Comparison of ENCODE assay signal across 23 mouse cellular contexts in the genomic region with DNA sequence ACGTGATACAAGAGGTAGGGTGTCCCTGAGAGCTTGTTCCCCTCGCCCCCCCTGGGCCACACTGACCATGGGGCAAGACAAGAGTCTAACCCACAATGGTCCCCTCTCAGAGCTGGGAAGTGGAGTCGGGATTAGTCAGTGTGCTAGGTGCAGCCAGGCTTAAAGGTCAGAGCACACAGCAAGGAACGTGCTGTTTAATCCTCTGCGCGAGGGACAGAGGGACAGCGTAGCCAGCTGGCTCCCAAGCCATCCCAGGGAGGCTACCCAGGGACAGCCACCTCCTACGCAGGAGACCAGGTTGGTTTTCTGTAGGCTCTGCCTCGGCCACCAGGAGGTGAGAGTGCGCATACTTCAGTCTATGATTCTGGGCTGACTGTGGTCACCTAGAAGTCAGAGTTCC. TPM values are rescaled to one million over a fixed set of nuclear protein-coding genes. Genes with fewer than 3 reads are reported as not detected.
"Had no signal": no experiment of that assay in that cellular context is flagged by ENCODE, and none has a peak within 500 bp of the region (broad histone marks: within the 10 kb centered on the region; RNA-seq: fewer than 3 reads in every experiment).

No protein-coding gene starts in this region.

- H3K27ac ChIP-seq: layer of hippocampus, adult 2 months; limb, embryonic 10.5 days; limb, embryonic 13.5 days; liver, embryonic 12.5 days; liver, embryonic 15.5 days; lung, embryonic 15.5 days; midbrain, embryonic 12.5 days; neural tube, embryonic 13.5 days; stomach, embryonic 15.5 days had no signal

- H3K9ac ChIP-seq: limb, embryonic 13.5 days; liver, embryonic 12.5 days; liver, embryonic 15.5 days; lung, embryonic 15.5 days; midbrain, embryonic 12.5 days; neural tube, embryonic 13.5 days; stomach, embryonic 15.5 days had no signal

- ATAC-seq: intestine, postnatal 0 days; liver, embryonic 12.5 days; midbrain, embryonic 16.5 days had no signal

- H3K4me1 ChIP-seq: limb, embryonic 10.5 days; limb, embryonic 13.5 days; liver, embryonic 12.5 days; lung, embryonic 15.5 days; megakaryocyte, embryonic 14.5 days; midbrain, embryonic 12.5 days; neural tube, embryonic 13.5 days; stomach, embryonic 15.5 days had no signal

- H3K27me3 ChIP-seq: limb, embryonic 13.5 days; liver, embryonic 12.5 days; liver, embryonic 15.5 days; lung, embryonic 15.5 days; midbrain, embryonic 12.5 days; neural tube, embryonic 13.5 days; stomach, embryonic 15.5 days had no signal

- H3K4me3 ChIP-seq: layer of hippocampus, adult 2 months; limb, embryonic 10.5 days; limb, embryonic 13.5 days; liver, embryonic 12.5 days; liver, embryonic 15.5 days; lung, embryonic 15.5 days; megakaryocyte, embryonic 14.5 days; midbrain, embryonic 12.5 days; myocyte; neural tube, embryonic 13.5 days; stomach, embryonic 15.5 days had no signal

- H3K4me2 ChIP-seq: limb, embryonic 13.5 days; liver, embryonic 12.5 days; liver, embryonic 15.5 days; lung, embryonic 15.5 days; midbrain, embryonic 12.5 days; neural tube, embryonic 13.5 days; stomach, embryonic 15.5 days had no signal

- H3K9me3 ChIP-seq: limb, embryonic 10.5 days; lung, embryonic 15.5 days; midbrain, embryonic 12.5 days; stomach, embryonic 15.5 days had no signal

- DNase-seq: kidney, postnatal 10 days; layer of hippocampus, adult 9-11 months; liver; lung, adult 18-20 months; lung, postnatal 10 days; lung, postnatal 36 days; right cerebral cortex, adult 18-20 months; right cerebral cortex, postnatal 14 days; spleen, adult 18-20 months; thymus, postnatal 25 days had no signal

RNA-seq across cellular contexts. Expression of a gene that starts 14.8 kb away (rescaled TPM):
- polyA plus RNA-seq: midbrain, embryonic 12.5 days; midbrain, embryonic 16.5 days had no signal
